Mouse (Mus musculus): Measurements from ENCODE around the gene Rapgef4. TPM values are rescaled to one million over a fixed set of nuclear protein-coding genes. Genes with fewer than 3 reads are reported as not detected.
"Not testable (repeated sequence)": the region's sequence is repeated elsewhere in the genome, so short reads cannot be mapped to it uniquely, and the experiment has no call there.

The Rapgef4 gene
- polyA plus RNA-seq, 1 experiment from 2014 or later = 11.9 TPM

- H3K9ac ChIP-seq (ENCODE audit: low read length) = no peak overlapping the region
- no peaks in the 10 kb centered on the region for H3K9me3 ChIP-seq (ENCODE audit: control insufficient read depth, low read length)
- no peak overlapping the region for H3K4me3 ChIP-seq (ENCODE audit: low read depth, low read length)
- H3K36me3 ChIP-seq (ENCODE audit: control insufficient read depth, insufficient read depth, low read length) = no peaks in the 10 kb centered on the region
- WGBS = 63% methylated on average over 11 of the region's 11 CpGs
- no peak overlapping the region for H3K4me2 ChIP-seq (ENCODE audit: low read depth)
- no peaks in the 10 kb centered on the region for H3K4me1 ChIP-seq (ENCODE audit: control insufficient read depth, insufficient read depth, low read length)
- no peak overlapping the region for H3K27ac ChIP-seq (ENCODE audit: low read depth, low read length)
- H3K27me3 ChIP-seq (ENCODE audit: control insufficient read depth, insufficient read depth, low read length) = no peaks in the 10 kb centered on the region
- DNase-seq (ENCODE audit: low spot score) = no peak
- ATAC-seq (ENCODE audit: insufficient read depth, low FRiP score, low TSS enrichment) = no peak
These were observed 75.2 kb downstream of the Rapgef4 start for GRCm38 (mm10) chr2:72056081-72056874.

- DNase-seq (ENCODE audit: low spot score) (no peak), ATAC-seq (ENCODE audit: insufficient read depth, low FRiP score, low TSS enrichment) (no peak)
- Histone ChIP-seq H3K9me3 (ENCODE audit: control insufficient read depth, low read length) (no peaks in the 10 kb centered on the region), H3K36me3 (ENCODE audit: control insufficient read depth, insufficient read depth, low read length) (no peaks in the 10 kb centered on the region), H3K27me3 (ENCODE audit: control insufficient read depth, insufficient read depth, low read length) (no peaks in the 10 kb centered on the region), H3K9ac (ENCODE audit: low read length) (no peak overlapping the region), H3K4me2 (ENCODE audit: low read depth) (no peak overlapping the region), H3K4me3 (ENCODE audit: low read depth, low read length) (no peak overlapping the region), H3K4me1 (ENCODE audit: control insufficient read depth, insufficient read depth, low read length) (no peaks in the 10 kb centered on the region; the same call in 1 of the 2 replicates), H3K27ac (ENCODE audit: low read depth, low read length) (no peak overlapping the region)
- WGBS = 36% methylated on average over 4 of the region's 4 CpGs
These were observed 81.9 kb downstream of the Rapgef4 start for GRCm38 (mm10) chr2:72062931-72063330.

GRCm38 (mm10) chr2:72068505-72068904, 87.5 kb downstream of the Rapgef4 start:
- Histone ChIP-seq H3K4me2 (ENCODE audit: low read depth) (no peak overlapping the region), H3K9ac (ENCODE audit: low read length) (no peak overlapping the region), H3K27ac (ENCODE audit: low read depth, low read length) (no peak overlapping the region), H3K36me3 (ENCODE audit: control insufficient read depth, insufficient read depth, low read length) (no peaks in the 10 kb centered on the region), H3K4me3 (ENCODE audit: low read depth, low read length) (no peak overlapping the region), H3K4me1 (ENCODE audit: control insufficient read depth, insufficient read depth, low read length) (no peaks in the 10 kb centered on the region; the same call in 1 of the 2 replicates), H3K9me3 (ENCODE audit: control insufficient read depth, low read length) (no peaks in the 10 kb centered on the region), H3K27me3 (ENCODE audit: control insufficient read depth, insufficient read depth, low read length) (no peaks in the 10 kb centered on the region)
- DNase-seq (ENCODE audit: low spot score) (no peak), ATAC-seq (ENCODE audit: insufficient read depth, low FRiP score, low TSS enrichment) (no peak)
- WGBS = 87% methylated on average over 9 of the region's 9 CpGs

GRCm38 (mm10) chr2:72070086-72070485, 89.0 kb downstream of the Rapgef4 start:
- H3K4me2 ChIP-seq (ENCODE audit: low read depth) = no peak overlapping the region; the same call in 1 of the 2 replicates
- H3K4me1 ChIP-seq (ENCODE audit: control insufficient read depth, insufficient read depth, low read length) = no peaks in the 10 kb centered on the region
- H3K27me3 ChIP-seq (ENCODE audit: control insufficient read depth, insufficient read depth, low read length) = no peaks in the 10 kb centered on the region
- WGBS = 62% methylated on average over 8 of the region's 8 CpGs
- no peak overlapping the region for H3K27ac ChIP-seq (ENCODE audit: low read depth, low read length)
- no peak overlapping the region for H3K4me3 ChIP-seq (ENCODE audit: low read depth, low read length)
- ATAC-seq (ENCODE audit: insufficient read depth, low FRiP score, low TSS enrichment) (no peak), DNase-seq (ENCODE audit: low spot score) (no peak)
- H3K36me3 ChIP-seq (ENCODE audit: control insufficient read depth, insufficient read depth, low read length) = no peaks in the 10 kb centered on the region
- no peaks in the 10 kb centered on the region for H3K9me3 ChIP-seq (ENCODE audit: control insufficient read depth, low read length)
- no peak overlapping the region for H3K9ac ChIP-seq (ENCODE audit: low read length)

- not testable (repeated sequence) for H3K9me3 ChIP-seq (ENCODE audit: control insufficient read depth, low read length); H3K4me2 ChIP-seq (ENCODE audit: low read depth); H3K4me1 ChIP-seq (ENCODE audit: control insufficient read depth, insufficient read depth, low read length); H3K36me3 ChIP-seq (ENCODE audit: control insufficient read depth, insufficient read depth, low read length); H3K27me3 ChIP-seq (ENCODE audit: control insufficient read depth, insufficient read depth, low read length); H3K27ac ChIP-seq (ENCODE audit: low read depth, low read length); H3K9ac ChIP-seq (ENCODE audit: low read length); DNase-seq (ENCODE audit: low spot score); ATAC-seq (ENCODE audit: insufficient read depth, low FRiP score, low TSS enrichment); H3K4me3 ChIP-seq (ENCODE audit: low read depth, low read length)
- WGBS = 88% methylated on average over 1 of the region's 1 CpGs
These were observed 92.1 kb downstream of the Rapgef4 start for GRCm38 (mm10) chr2:72073121-72073520.

- H3K27ac ChIP-seq (ENCODE audit: low read depth, low read length) = no peak overlapping the region
- WGBS = 74% methylated on average over 10 of the region's 10 CpGs
- no peaks in the 10 kb centered on the region for H3K9me3 ChIP-seq (ENCODE audit: control insufficient read depth, low read length)
- no peaks in the 10 kb centered on the region for H3K36me3 ChIP-seq (ENCODE audit: control insufficient read depth, insufficient read depth, low read length)
- DNase-seq (ENCODE audit: low spot score) = no peak
- no peaks in the 10 kb centered on the region for H3K27me3 ChIP-seq (ENCODE audit: control insufficient read depth, insufficient read depth, low read length)
- H3K4me3 ChIP-seq (ENCODE audit: low read depth, low read length) = no peak overlapping the region
- H3K4me1 ChIP-seq (ENCODE audit: control insufficient read depth, insufficient read depth, low read length) = 0 out of 2 replicates have a peak, but pooled peaks cover 1% of the 10 kb centered on the region
- ATAC-seq (ENCODE audit: insufficient read depth, low FRiP score, low TSS enrichment) = no peak
- H3K9ac ChIP-seq (ENCODE audit: low read length) = no peak overlapping the region
- H3K4me2 ChIP-seq (ENCODE audit: low read depth) = no peak overlapping the region
These were observed 94.0 kb downstream of the Rapgef4 start for GRCm38 (mm10) chr2:72074999-72075561.

GRCm38 (mm10) chr2:72077490-72078139, 96.6 kb downstream of the Rapgef4 start:
- no peak overlapping the region for H3K4me3 ChIP-seq (ENCODE audit: low read depth, low read length)
- 70% methylated on average over 3 of the region's 3 CpGs for WGBS
- H3K4me2 ChIP-seq (ENCODE audit: low read depth) = no peak overlapping the region
- no peak for DNase-seq (ENCODE audit: low spot score)
- no peaks in the 10 kb centered on the region for H3K36me3 ChIP-seq (ENCODE audit: control insufficient read depth, insufficient read depth, low read length)
- H3K27me3 ChIP-seq (ENCODE audit: control insufficient read depth, insufficient read depth, low read length) = no peaks in the 10 kb centered on the region
- no peak overlapping the region for H3K27ac ChIP-seq (ENCODE audit: low read depth, low read length)
- H3K9ac ChIP-seq (ENCODE audit: low read length) = no peak overlapping the region
- H3K4me1 ChIP-seq (ENCODE audit: control insufficient read depth, insufficient read depth, low read length) = 0 out of 2 replicates have a peak, but pooled peaks cover 3% of the 10 kb centered on the region
- no peak for ATAC-seq (ENCODE audit: insufficient read depth, low FRiP score, low TSS enrichment)
- H3K9me3 ChIP-seq (ENCODE audit: control insufficient read depth, low read length) = no peaks in the 10 kb centered on the region

GRCm38 (mm10) chr2:72078140-72078521, 97.1 kb downstream of the Rapgef4 start:
- Histone ChIP-seq H3K4me1 (ENCODE audit: control insufficient read depth, insufficient read depth, low read length) (0 out of 2 replicates have a peak, but pooled peaks cover 3% of the 10 kb centered on the region), H3K27ac (ENCODE audit: low read depth, low read length) (no peak overlapping the region), H3K9ac (ENCODE audit: low read length) (no peak overlapping the region), H3K4me3 (ENCODE audit: low read depth, low read length) (no peak overlapping the region), H3K36me3 (ENCODE audit: control insufficient read depth, insufficient read depth, low read length) (no peaks in the 10 kb centered on the region), H3K27me3 (ENCODE audit: control insufficient read depth, insufficient read depth, low read length) (no peaks in the 10 kb centered on the region), H3K4me2 (ENCODE audit: low read depth) (no peak overlapping the region), H3K9me3 (ENCODE audit: control insufficient read depth, low read length) (no peaks in the 10 kb centered on the region)
- DNase-seq (ENCODE audit: low spot score) (no peak), ATAC-seq (ENCODE audit: insufficient read depth, low FRiP score, low TSS enrichment) (no peak)
- 83% methylated on average over 6 of the region's 6 CpGs for WGBS
